Mouse (Mus musculus) right cerebral cortex, postnatal 25 days (tissue): ENCODE measurements at regions not wholly inside any gene's neighbourhood (a gene's known extent, or its start where the extent isn't known, plus 50 kb on each side); places are given as distances from the start of the nearest gene placed in this dataset.

Experiments
- DNase-seq: peaks from one replicate; pipeline ENCODE4 v3.0.0; 2022

DNA sequence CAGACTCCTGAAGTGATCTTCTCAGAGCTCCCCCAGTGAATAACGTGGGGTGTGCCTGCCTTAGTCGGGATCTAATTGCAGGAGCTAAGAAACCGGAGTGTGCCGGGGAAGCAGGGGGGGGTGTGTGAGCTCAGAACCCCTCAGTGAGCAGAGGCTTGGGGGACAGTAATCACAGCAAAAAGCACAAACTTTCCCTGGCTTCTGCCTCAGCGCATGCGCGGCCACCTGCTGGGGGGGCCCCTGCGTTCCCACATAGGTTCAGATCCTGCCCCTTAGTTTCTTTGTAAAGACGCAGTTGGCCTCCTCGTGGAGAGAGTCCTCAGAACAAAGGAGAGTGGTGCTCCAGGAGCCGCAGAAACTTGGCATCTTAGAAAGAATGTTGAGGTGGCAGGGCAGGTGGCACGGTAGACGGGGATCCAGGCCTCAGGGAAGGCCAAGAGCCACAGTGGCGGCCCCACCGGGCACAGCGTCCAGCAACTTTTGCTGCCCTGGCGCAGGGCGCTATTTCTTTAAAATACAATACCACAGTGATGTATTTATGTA, 429.7 kb downstream of the Zfp536 start:
- no peak for DNase-seq

DNA sequence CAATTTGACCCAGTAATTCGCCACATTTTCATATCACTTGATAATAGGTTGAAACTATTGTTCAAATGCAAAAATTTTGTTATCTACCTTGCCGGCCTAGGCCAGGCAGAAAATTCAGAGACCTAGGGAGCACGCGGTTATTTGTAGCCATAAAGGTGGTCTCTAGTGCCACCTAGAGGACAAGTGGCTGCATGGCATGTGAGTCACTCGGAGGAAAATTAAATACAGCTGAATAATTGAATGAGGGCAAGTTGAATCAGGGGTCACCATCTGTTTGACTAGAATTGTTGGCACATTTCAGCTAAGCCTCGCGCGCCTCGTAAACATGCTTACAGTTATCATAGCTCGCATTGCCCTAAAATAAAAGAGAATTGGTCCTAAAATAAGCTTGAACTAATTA, 427.4 kb downstream of the Zfp536 start:
- DNase-seq, result peak; percentile 73

DNA sequence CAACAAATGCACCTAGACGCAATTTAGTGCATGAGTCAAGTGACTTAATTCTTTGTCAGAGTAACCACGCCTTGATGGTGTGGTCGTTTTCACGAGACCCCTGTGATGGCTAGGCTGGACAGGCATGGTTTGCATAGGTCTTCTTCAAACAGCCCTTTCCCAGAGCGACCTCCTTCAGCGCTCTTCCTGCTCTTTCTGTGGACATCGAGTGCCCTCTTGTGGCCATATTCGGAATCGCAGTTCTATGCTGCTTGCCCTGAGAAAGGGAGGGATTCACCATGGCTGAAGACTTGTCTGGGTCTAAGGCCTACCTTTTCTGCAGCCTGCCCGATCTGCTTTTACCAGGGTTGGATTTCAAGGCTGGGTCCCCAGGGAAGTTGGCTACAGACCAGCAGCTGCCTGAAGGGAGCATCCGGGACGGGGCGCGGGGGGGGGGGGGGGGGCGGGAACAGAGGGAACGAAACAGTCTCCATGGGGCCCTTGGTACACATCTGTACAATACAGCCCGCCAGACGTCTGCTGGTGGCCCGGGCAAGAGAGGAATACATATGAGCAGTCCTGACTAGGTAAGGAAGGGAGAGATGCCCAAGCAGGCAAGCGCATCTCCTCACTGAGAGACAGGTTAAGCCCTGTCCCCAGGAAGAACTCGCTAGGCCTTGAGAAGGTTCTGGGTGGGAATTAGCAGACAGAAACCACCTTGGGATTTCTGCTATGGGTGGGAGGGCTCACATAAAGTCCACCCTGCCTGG, 415.6 kb downstream of the Zfp536 start:
- DNase-seq, result peak; percentile 87

DNA sequence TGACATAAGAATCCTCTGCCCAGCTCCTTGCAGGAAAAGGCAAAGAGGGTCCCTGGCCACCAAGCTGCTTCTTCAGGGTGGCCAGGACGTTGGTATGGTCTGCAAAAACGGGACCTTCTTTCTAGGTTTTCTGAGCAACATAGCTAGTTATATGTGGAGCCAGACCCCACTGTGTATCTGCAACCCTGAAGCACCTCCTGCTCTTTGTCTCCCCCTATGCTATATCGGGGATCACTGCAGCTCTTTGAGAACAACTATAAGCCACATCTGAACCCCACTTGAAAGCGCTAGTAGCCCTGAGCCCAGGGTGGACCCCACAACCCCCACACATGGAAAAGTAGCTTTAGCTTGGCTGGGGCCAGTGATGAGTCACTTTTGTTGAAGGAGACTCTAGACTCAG, 414.9 kb downstream of the Zfp536 start:
- no peak for DNase-seq

DNA sequence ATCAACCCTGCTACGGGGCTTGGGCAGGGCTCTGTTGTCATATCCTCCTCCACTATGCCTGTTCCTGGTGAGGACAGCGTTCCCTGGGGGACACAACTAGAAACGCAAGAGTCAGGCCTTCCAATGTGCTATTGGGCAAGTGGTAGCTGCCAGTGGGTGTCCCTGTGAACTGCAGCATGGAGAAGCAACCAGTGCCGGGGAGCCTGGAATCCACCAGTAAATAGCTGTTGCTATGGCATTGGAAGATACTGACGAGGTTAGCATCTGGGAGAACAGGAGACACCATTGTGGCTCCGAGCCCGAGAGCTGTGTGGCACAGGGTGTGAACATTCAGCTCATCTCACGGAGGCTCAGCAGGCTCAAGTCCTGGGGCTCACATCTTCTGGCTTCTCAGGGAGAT, 414.0 kb downstream of the Zfp536 start:
- no peak for DNase-seq

DNA sequence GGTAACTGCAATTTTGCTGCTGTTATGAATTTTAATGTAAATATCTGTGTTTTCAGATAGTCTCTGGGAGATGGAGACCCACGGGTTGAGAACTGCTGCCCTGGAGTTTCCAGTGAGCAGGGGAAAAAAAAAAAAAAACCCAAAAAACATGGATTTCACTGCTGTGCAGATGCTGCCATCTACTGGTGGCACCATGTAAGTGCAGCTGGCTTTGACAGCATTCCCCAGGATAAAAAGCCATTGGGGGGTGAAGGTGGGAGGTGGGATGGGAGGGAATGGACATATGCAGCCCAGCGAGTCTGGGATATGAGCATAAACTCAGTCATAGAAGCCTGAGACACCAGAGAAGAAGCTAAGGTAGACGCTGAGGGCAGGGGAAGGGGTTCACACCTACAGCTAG, 413.3 kb downstream of the Zfp536 start:
- DNase-seq, result no peak

DNA sequence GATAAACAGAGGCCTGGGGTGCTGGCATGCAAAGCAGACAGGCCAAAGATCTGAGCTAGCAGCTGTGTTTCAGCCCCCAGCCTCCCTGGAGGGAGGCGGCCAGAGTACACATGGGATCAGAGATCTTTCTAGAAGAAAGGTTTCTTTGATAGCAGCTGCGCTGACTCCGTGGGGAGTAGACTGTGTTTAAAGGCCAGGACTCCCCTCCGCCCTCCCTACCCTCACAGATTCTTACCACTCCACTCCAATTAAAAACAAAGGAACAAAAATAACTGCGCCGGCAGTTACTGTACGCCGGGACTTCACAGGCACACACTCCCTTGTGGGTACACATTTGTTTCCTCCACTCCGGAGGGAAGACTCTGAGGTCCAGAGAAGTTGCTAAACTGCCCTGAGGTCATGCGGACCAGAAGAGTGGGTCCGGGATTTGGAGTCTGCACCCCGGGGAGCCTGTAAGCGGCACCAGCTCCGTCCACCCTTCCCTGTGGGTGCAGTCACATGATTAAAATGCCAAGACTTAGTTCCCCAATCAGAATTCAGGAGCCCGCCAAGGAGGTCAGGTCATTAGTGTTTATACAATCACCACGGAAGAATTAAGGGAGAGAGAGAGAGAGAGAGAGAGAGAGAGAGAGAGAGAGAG, 411.5 kb downstream of the Zfp536 start:
- DNase-seq, result no peak

DNA sequence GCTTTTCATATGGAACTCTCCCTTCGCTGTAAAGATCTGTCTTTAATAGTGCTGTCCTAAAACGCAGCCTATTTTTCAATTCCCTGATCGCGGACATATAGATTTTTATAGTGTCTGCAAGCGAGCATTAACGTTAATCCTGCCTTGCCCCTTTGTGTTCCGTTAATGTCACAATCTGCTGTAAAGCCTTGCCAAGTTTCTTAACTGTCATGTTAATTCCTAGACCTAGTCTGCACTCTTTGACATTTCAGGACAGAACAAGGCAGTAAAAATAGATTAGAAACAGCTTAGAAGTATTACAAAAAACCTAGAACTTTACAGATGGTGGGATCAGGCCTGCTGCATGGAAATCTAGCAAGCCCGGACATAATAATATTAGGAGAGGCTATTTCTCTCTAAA, 410.6 kb downstream of the Zfp536 start:
- no peak for DNase-seq

DNA sequence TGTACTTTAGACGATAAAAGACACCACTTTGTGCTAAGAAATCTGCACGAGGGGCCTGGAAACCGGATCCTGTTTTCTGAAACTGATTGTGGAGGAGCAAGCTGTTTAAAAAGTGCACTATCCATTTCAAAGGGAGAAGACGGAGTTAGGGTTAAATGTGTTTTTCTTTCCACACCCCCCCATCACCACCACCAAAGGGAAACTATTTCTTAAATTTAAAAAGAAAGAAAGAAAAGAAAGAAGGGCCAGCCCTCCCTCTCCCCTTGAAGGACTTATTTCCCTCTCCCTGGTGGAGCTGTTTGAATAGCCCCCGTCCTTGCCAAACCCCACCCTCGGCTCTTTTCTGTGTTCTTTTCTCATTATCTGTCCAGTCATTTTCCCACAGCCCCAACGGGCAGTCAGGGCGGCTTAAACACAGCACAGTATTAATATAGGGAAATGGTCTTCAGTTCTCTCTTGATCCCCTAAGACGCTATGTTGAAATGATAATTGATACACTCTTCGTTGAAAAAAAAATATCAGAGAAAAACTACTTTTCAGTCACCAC, 409.7 kb downstream of the Zfp536 start:
- no peak for DNase-seq

DNA sequence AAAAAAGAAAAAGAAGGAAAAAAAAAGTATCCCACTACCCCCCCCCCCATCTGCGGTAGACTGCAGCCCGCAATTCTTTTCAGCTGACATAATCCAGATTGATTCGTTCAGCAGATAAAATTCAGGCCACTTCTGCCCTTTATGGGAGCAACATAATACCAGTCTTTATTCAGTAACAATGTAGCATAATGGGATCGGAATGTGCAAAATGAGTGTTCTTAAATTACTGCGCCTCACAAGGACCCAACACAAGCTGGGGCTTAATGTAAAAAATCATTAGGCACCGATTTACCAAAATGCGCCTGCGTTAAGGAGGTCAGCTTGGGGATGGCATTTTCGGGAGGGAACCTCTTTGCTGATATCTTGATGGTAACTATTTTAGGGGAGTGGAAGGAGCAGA, 409.2 kb downstream of the Zfp536 start:
- DNase-seq, result no peak

DNA sequence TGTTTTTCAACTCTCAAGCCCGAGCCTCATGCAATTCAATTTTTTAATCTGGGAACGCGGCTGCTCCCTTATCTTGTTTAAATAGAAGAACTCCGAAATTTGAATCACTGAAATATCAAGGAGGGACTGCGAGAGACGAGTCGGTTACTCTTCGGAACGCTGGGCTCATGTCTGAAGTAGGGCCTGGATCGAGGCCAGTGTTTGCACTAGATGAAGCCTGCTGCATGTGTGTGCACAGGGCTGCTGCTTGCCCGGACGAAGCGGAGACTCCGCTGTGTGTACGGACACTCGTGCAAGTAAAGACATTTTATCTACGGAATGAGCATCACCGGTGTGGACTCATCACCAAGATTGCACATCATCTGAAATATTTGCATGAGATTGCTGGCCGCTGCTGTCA, 407.4 kb downstream of the Zfp536 start:
- DNase-seq, result no peak

DNA sequence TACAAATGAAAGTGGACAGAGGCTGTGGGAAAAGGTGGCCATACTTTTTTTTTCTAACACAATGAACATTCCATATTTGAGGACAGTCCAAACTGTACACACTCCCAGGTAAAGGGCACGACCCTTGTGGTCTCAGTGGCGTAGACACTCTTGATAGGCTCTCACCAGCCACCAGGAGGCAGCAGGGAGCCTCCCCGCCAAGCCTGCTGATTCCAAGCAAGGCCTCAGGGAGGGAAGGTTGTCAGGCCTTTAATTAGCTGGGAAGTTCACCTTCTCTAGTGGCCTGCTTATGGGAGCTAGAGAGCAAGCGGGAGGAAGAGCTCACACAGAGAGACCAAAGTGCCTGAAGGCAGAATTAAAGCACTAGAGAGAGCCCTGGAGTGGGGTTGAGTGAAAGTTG, 403.7 kb downstream of the Zfp536 start:
- DNase-seq, result no peak

DNA sequence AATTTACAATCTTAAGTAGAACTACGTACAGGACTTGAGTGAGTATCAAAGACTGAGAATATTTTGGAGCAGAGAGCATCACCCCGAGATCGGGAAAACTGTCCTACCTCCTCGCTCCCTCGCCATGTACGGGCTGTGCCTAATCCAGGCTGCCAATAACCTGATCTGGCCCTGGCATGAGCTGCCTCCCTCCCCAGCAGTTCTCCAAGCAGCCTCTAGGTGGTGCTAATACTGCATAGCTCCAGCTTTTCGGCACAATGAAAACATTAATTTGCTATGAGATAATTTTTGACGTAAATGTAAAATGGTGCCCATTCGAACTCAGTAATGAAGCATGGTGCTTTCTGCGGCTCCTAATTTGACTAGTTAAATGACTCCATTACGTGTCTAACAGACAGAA, 399.6 kb downstream of the Zfp536 start:
- peak; percentile 76 for DNase-seq

DNA sequence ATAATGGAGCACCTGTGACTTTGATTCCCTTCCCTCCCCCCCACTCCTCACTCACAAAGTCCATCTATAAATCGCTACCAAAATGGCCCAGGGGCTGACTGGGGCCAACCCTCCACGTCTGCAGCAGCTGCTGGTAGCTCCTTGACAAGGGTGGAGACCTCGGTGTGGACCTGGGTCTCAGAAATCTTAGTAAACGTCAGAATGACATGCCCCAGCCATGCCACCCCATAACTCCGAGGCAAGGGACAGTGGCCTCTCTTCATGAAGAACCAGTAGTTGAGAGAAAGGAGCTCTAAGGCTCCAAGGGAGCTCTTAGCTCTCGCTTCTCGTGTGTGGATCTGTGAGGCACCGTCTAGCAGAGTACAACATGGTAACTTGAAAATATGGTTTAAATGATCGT, 398.4 kb downstream of the Zfp536 start:
- DNase-seq, result no peak

DNA sequence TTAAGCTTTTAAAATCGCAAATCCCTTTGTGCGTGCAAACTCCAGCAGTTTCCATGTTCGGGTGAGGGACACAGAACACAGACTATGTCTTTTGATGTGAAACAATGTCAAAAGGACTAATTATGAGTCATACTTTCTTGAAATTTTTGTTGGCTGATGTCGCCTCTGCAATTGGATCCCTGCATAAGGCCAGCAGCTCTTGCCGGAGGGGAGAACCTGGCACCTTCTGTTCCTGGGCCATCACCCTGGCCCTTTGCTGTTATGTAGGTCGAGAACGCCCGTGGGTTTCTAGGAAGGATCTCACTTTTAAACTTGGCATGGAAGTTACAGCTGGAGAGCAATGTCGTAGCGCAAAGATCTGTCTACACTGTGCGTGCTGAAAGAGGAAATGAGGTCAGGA, 397.9 kb downstream of the Zfp536 start:
- no peak for DNase-seq

DNA sequence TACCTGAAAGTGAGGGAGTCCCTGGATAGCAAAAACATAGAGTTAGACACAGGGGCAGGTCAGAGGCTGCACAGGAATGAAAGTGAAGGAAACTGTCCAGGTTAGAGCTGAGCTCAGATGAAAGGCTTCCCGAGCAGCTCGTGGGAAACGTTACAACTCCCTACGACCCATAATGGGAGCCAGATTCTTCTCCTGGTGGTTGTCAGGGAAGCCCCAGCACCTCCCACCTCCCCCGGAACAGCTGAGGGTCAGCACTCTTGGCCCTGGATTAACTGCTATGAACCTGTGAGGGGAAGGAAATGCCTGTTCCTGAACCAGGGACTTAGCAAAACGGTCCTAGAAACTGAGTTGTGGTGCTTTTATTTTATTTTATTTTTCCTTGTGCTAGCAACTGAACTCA, 397.2 kb downstream of the Zfp536 start:
- DNase-seq, result no peak

DNA sequence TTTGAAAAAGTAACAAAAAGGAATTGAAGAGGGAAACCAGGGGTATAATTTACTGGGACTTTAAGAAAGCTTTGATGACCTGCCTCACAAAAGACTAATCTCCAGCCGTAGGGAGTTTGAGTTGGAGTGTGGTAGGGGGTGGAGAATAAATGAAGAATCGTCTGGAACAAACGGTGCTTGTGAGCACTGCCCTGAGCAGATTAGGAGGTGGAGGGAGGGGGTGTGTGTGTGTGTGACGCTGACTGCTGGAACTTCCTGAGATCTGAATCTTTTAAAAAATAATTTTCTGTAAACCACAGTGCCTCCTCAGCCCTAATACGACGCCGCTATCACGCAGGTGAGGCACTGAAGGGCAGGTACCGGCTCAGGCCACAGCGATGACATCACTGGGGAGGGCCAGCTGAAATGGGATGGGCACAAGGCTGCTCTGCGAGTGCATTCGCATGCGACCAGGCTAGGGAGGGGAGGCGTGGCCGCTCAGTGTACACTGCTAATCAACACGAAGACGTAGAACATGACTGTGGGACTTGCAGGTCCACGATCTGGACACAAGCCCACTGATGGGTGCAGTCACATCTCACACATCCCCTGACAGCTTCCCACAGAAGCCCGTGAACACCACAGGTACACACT, 395.4 kb downstream of the Zfp536 start:
- DNase-seq, result no peak

DNA sequence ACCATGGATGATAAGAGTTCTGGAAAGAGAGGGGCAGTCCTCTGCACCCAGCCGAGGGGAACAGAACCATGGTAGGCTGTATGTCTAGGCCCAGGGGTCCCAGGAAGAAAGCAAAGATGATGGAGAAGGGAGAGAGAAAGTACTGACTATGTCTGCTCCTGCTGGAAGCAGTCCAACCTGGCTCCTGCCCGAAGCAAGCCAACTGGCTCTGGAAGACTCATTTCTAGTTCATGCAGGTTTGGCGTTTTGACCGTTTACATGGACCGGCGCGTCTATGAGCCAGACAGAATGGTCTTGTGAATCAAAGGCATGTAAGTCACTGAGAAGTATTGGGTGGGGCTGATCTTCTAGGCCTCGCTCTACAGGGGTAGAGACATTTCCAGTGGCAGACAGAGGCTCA, 385.6 kb downstream of the Zfp536 start:
- no peak for DNase-seq

DNA sequence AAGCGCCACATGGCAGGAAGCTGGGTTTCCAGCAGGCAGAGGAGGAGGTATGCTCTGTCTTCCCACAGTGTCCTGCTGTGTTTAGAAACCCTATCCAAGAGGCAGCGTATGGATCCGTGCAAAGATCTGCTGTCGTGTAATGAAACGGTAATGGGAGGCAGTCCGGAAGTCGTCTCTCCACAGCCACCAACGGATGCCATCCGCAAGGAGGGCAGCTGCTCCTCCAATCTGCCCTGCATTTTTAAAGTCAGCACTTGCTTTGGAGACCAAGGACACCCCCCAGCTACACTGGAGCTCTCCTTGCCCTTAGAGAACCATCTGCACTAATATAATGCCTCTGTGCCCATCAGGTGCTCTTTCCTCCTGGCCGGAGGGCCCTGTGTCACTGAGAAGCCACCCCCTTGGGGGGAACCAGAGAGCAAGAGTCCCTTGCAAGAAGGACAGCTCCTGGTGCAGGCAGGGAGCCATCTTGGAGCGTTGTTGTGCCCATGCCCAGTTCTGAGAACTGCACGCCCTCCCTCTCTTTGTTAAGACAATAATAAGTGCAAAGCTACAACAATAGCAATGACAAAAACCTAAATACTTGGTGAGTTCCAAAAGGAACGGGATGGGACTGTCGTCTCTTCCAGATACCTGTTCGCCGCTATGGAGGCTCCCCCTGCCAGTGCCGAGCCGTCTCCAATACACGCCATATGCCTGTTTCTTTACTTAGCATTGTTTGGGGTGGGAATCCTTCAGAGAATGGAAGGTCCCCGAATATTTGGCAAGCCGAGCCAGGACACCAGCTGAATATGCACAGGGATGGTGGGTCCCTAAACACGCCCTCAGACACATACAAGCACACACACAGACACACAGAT, 384.4 kb downstream of the Zfp536 start:
- peak; percentile 24 for DNase-seq

DNA sequence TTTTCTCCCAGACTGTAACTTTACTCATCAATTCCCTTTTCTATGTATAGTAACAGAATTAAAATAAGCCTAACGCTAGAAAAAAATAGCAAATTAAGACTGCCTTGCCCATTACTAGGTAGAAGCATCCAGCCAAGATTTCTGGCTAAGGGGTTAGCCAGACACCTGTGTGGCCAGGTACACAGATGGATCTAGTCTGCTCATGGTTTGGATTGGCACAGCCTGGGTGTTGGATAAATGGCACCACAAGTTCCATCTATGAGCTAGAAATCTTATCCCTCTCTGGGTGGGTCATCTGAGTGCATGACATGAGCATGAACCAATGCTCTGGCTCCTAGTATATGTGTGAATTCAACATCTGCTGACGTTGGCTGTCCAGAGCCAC, 383.7 kb downstream of the Zfp536 start:
- no peak for DNase-seq

DNA sequence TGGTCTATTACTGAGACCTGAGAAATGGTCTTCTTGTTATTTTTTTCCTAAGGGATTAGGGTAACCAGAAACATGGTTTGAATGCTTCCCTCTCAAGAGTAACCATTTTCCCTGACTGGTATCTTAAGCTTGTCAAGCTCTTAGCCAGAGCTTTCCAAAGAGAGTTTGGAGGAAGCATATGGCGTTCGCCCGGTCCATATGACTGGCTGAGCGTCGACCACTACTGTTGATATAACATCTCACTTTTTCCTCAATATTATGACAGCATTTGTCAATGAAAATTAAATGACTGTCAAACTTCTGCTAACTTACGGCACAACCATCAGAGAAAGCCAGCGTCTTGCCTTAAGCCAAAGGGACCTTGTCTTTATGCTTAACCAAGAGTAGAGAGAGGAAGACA, 383.2 kb downstream of the Zfp536 start:
- DNase-seq, result no peak

DNA sequence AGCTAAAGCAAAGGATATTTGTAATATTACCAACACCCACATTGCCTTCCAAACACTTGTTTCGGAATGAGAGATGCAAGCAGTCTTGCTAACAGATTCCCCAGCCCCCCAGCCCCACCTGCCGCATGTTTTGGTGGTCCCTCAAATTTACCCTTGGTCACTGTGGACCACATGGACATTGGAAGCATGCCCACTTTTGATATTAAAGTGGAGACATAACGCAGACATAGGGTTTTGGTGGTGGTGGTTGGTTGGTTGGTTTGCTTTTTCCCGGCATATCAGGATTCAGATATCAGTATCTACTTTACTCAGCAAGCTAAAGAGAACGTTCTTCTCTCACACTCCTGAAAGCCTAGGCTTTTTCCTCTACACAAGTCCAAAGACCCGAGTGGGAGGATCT, 381.3 kb downstream of the Zfp536 start:
- DNase-seq, result no peak

DNA sequence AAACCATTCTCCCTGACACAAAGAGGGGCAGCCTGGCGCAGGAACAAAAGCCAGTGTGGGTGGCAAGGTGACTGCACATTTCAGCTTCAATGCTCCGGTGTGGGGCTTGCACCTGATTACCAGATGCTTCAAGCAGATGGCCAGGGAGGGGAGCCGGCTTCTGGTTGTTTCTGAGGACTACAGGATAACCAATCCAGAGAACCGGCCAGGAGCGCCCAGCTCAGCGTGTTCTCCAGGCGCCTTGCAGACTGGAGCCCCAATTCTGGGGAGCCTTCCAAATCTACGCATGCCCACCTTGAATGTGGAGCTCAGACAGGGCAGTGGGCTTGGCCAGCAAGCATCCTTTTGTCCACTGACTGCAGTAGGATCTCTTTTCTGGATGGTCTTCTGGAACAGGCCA, 380.8 kb downstream of the Zfp536 start:
- DNase-seq, result no peak
